Mouse (Mus musculus): ENCODE data around the gene Chsy1. TPM values are rescaled to one million over a fixed set of nuclear protein-coding genes. Genes with fewer than 3 reads are reported as not detected.

Chsy1 gene
- polyA plus RNA-seq, 1 experiment = 1.8 TPM

DNA sequence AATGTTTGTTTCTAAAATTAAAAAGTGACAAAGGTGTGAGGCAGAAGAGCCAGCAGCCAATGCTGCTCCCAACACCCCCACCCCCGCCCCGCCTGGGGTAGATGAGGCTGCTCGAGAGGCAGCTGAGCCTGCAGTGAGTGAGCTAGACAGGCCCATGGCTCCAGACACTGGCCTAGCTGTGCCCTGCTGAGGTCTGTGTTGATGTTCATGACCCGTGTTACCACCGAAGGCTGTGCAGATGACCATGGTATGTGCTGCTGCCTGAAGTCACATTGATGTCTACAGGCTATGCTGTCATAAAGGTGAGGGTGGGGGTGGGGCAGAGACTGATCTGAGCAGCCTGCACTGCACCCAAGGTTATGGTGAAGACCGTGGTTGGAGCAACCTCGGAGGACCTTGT lies 10.5 kb upstream of the Chsy1 start:
- TF ChIP-seq CTCF (IDR thresholded peaks at IDR 0.05; ENCODE audit: control insufficient read depth, insufficient read depth, insufficient replicate concordance, low read depth, low read length) (no peak), POLR2A (IDR thresholded peaks at IDR 0.05; ENCODE audit: control insufficient read depth, low read depth, low read length) (peak; percentile 76; the same call in 1 of the 2 replicates)
- Histone ChIP-seq H3K27ac (ENCODE audit: control insufficient read depth, insufficient read depth, low read depth, low read length) (peak overlapping the region; percentile 74), H3K4me3 (ENCODE audit: control insufficient read depth, low read depth, low read length) (peak overlapping the region; percentile 66), H3K4me1 (ENCODE audit: control insufficient read depth, insufficient read depth, low read length) (no peaks in the 10 kb centered on the region), H3K36me3 (ENCODE audit: control insufficient read depth, insufficient read depth, low read length) (no peaks in the 10 kb centered on the region), H3K27me3 (ENCODE audit: control insufficient read depth, insufficient read depth, low read length) (no peaks in the 10 kb centered on the region)

DNA sequence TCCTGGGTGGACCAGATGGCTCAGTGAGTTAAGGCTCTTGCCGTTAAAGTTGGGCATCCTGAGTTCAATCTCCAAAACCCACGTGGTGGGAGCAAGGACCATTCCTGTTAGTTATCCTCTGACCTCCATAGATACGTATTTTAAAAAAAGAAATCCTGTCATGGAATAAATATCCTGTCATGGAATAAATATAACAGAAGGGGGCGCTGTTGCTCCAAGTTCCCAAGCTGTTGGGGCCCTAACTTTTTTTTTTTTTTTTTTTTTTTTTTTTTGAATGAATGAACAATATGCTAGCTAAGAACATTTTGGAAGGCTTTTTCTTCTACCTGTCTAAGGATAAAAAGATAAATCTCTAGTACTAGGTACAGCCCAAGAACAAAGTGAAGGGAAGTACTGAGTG lies 7.4 kb upstream of the Chsy1 start:
- Histone ChIP-seq H3K27me3 (ENCODE audit: control insufficient read depth, insufficient read depth, low read length) (no peaks in the 10 kb centered on the region), H3K27ac (ENCODE audit: control insufficient read depth, insufficient read depth, low read depth, low read length) (no peak overlapping the region), H3K4me1 (ENCODE audit: control insufficient read depth, insufficient read depth, low read length) (no peaks in the 10 kb centered on the region), H3K4me3 (ENCODE audit: control insufficient read depth, low read depth, low read length) (no peak overlapping the region), H3K36me3 (ENCODE audit: control insufficient read depth, insufficient read depth, low read length) (no peaks in the 10 kb centered on the region)
- TF ChIP-seq POLR2A (IDR thresholded peaks at IDR 0.05; ENCODE audit: control insufficient read depth, low read depth, low read length) (no peak), CTCF (IDR thresholded peaks at IDR 0.05; ENCODE audit: control insufficient read depth, insufficient read depth, insufficient replicate concordance, low read depth, low read length) (no peak)

DNA sequence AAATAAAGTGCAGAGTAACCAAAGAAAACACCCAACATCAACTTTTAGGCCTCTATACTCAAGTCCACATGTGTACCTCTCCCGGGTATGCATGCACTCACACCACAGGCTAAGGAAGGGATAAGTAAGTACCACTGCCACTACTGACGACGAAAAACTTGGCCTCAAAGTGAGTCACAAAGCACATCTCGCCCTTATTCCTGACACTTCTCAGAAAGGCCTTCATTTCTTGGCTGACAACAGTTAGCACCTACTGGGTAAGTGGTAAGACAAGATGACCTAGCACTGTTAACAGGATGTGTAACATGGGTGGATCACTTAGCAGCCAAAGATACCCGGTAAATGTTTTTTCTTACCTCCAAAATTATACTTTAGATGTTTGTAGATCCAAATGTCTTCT lies 4.8 kb upstream of the Chsy1 start:
- Histone ChIP-seq H3K4me1 (ENCODE audit: control insufficient read depth, insufficient read depth, low read length) (peaks cover 2% of the 10 kb centered on the region; the same call in 1 of the 2 replicates), H3K27ac (ENCODE audit: control insufficient read depth, insufficient read depth, low read depth, low read length) (no peak overlapping the region), H3K27me3 (ENCODE audit: control insufficient read depth, insufficient read depth, low read length) (no peaks in the 10 kb centered on the region), H3K4me3 (ENCODE audit: control insufficient read depth, low read depth, low read length) (no peak overlapping the region), H3K36me3 (ENCODE audit: control insufficient read depth, insufficient read depth, low read length) (no peaks in the 10 kb centered on the region)
- no peak for TF ChIP-seq CTCF (IDR thresholded peaks at IDR 0.05; ENCODE audit: control insufficient read depth, insufficient read depth, insufficient replicate concordance, low read depth, low read length)

DNA sequence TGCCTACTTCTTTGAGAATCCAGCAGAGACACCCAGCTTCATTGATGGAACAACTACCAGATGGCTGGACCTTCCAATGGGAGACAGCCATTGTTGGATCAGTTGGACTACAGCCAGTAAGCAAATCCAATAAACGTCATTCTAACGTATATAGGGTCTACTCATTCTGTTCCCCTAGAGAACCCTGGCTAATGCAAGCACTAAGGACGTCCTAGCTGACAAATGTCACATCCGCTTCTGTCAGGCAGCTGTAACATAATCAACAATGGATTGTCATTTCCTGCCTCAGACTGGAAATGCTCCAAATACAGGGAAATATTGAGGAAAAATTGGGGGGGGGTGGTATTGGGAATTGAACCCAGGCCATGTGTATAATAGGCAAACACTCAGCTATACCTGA lies 3.5 kb upstream of the Chsy1 start:
- Histone ChIP-seq H3K4me1 (ENCODE audit: control insufficient read depth, insufficient read depth, low read length) (peaks cover 2% of the 10 kb centered on the region; the same call in 1 of the 2 replicates), H3K27me3 (ENCODE audit: control insufficient read depth, insufficient read depth, low read length) (no peaks in the 10 kb centered on the region), H3K4me3 (ENCODE audit: control insufficient read depth, low read depth, low read length) (no peak overlapping the region), H3K36me3 (ENCODE audit: control insufficient read depth, insufficient read depth, low read length) (no peaks in the 10 kb centered on the region), H3K27ac (ENCODE audit: control insufficient read depth, insufficient read depth, low read depth, low read length) (no peak overlapping the region)
- TF ChIP-seq CTCF (IDR thresholded peaks at IDR 0.05; ENCODE audit: control insufficient read depth, insufficient read depth, insufficient replicate concordance, low read depth, low read length) (no peak), POLR2A (IDR thresholded peaks at IDR 0.05; ENCODE audit: control insufficient read depth, low read depth, low read length) (no peak)

- H3K4me1 ChIP-seq (ENCODE audit: control insufficient read depth, insufficient read depth, low read length) = peaks cover 2% of the 10 kb centered on the region; the same call in 1 of the 2 replicates
- H3K4me3 ChIP-seq (ENCODE audit: control insufficient read depth, low read depth, low read length) = no peak overlapping the region
- H3K27ac ChIP-seq (ENCODE audit: control insufficient read depth, insufficient read depth, low read depth, low read length) = no peak overlapping the region
- no peaks in the 10 kb centered on the region for H3K27me3 ChIP-seq (ENCODE audit: control insufficient read depth, insufficient read depth, low read length)
- TF ChIP-seq CTCF (IDR thresholded peaks at IDR 0.05; ENCODE audit: control insufficient read depth, insufficient read depth, insufficient replicate concordance, low read depth, low read length) (no peak), POLR2A (IDR thresholded peaks at IDR 0.05; ENCODE audit: control insufficient read depth, low read depth, low read length) (no peak)
- no peaks in the 10 kb centered on the region for H3K36me3 ChIP-seq (ENCODE audit: control insufficient read depth, insufficient read depth, low read length)
Measured at GRCm38 (mm10) chr7:66106581-66107056, 2.7 kb upstream of the Chsy1 start.

DNA sequence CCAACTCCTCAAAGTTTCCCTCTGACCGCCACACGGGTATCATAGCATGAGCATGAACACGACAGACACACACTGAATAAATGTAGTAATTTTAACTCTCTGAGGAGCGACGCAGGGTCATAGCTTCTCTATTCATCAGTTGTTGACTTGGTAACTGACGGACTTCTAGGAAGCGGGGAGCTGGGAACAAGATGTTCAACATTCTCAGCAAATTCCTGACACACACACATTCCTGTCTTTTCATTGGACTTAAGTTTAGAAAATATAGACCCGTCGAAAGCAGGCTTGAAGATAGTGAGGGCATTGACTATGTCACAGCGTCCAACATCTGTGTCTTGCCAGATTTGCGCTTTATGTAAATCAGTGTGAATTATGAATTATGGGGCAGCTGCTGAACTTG lies 2.1 kb upstream of the Chsy1 start:
- no peak overlapping the region for H3K27ac ChIP-seq (ENCODE audit: control insufficient read depth, insufficient read depth, low read depth, low read length)
- H3K36me3 ChIP-seq (ENCODE audit: control insufficient read depth, insufficient read depth, low read length) = no peaks in the 10 kb centered on the region
- no peak for TF ChIP-seq CTCF (IDR thresholded peaks at IDR 0.05; ENCODE audit: control insufficient read depth, insufficient read depth, insufficient replicate concordance, low read depth, low read length)
- TF ChIP-seq POLR2A (IDR thresholded peaks at IDR 0.05; ENCODE audit: control insufficient read depth, low read depth, low read length) = no peak
- H3K27me3 ChIP-seq (ENCODE audit: control insufficient read depth, insufficient read depth, low read length) = no peaks in the 10 kb centered on the region
- H3K4me1 ChIP-seq (ENCODE audit: control insufficient read depth, insufficient read depth, low read length) = peaks cover 2% of the 10 kb centered on the region; the same call in 1 of the 2 replicates
- no peak overlapping the region for H3K4me3 ChIP-seq (ENCODE audit: control insufficient read depth, low read depth, low read length)

DNA sequence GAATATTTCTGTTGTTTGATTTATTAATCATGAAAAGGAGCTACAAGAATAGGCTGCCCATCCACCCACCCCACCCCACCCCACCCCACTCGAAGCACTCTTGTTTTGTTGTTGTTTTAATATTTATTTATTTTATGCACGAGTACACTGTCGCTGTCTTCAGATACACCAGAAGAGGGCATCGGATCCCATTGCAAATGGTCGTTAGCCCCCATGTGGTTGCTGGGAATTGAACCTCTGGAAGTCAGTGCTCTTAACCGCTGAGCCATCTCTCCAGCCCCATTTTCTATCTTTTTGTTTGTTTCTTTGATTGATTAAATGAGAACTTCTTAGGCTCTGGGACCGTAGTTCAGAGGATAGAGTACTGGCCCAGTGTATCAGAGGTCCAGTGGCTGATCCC lies 1.4 kb upstream of the Chsy1 start:
- no peak overlapping the region for H3K27ac ChIP-seq (ENCODE audit: control insufficient read depth, insufficient read depth, low read depth, low read length)
- H3K4me1 ChIP-seq (ENCODE audit: control insufficient read depth, insufficient read depth, low read length) = peaks cover 2% of the 10 kb centered on the region; the same call in 1 of the 2 replicates
- no peak for TF ChIP-seq CTCF (IDR thresholded peaks at IDR 0.05; ENCODE audit: control insufficient read depth, insufficient read depth, insufficient replicate concordance, low read depth, low read length)
- no peaks in the 10 kb centered on the region for H3K36me3 ChIP-seq (ENCODE audit: control insufficient read depth, insufficient read depth, low read length)
- no peaks in the 10 kb centered on the region for H3K27me3 ChIP-seq (ENCODE audit: control insufficient read depth, insufficient read depth, low read length)
- no peak overlapping the region for H3K4me3 ChIP-seq (ENCODE audit: control insufficient read depth, low read depth, low read length)

Measured in testis, adult 2 months (tissue).